Mouse (Mus musculus): ENCODE measurements around the gene Zfp141. TPM values are rescaled to one million over a fixed set of nuclear protein-coding genes. Genes with fewer than 3 reads are reported as not detected.
"Not testable (repeated sequence)": the region's sequence is repeated elsewhere in the genome, so short reads cannot be mapped to it uniquely, and the experiment has no call there.

Zfp141 gene
- 13.6 and 13.9 TPM in 2 replicates for polyA plus RNA-seq (2014; fragmentation: Nextera tagmentation; extraction: Ambion mirVana)

GRCm38 (mm10) chr7:42505588-42505987 lies at the start of gene Zfp141:
Gene Zfp141, minus strand, starts transcription at chr7:42505740.
- H3K9ac ChIP-seq (ENCODE audit: low read length): peak within 1 kb of the TSS; percentile 68
- peak within 1 kb of the TSS; percentile 59 for H3K4me3 ChIP-seq (ENCODE audit: low read depth, low read length)
- H3K27ac ChIP-seq (ENCODE audit: low read depth, low read length): not testable (repeated sequence)

DNA sequence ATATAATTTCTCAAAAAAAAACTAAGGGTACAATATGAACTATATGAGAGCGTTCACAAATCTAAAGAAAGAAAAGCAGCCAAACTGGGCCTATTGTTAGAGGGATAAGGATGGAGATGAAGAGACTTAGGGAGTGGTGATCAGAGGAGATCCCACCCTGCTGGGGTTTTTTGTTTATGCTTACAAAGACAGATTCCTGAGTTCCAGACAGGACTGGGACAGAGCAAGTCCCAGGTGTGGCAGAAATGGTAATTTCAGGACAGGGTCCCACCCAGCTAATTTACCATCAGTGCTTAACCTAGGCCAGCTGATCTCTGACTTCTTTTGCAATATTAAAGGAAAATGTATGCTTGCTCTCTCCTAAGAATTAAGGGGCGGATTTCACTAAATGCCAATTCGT lies 46.2 kb upstream of the Zfp141 start:
- Histone ChIP-seq H3K4me2 (ENCODE audit: low read depth, low read length, severe bottlenecking) (no peak overlapping the region), H3K27ac (ENCODE audit: low read depth, low read length) (no peak overlapping the region), H3K36me3 (ENCODE audit: control insufficient read depth, insufficient read depth, low read length) (no peaks in the 10 kb centered on the region), H3K9ac (ENCODE audit: low read length) (no peak overlapping the region), H3K27me3 (ENCODE audit: control insufficient read depth, insufficient read depth, low read length) (no peaks in the 10 kb centered on the region), H3K4me3 (ENCODE audit: low read depth, low read length) (no peak overlapping the region), H3K4me1 (replicated peaks; ENCODE audit: control insufficient read depth, insufficient read depth, low read length) (no peaks in the 10 kb centered on the region), H3K9me3 (ENCODE audit: control insufficient read depth, low read length) (no peaks in the 10 kb centered on the region; the same call in none of the 2 replicates)
- DNase-seq (ENCODE audit: low spot score): no peak
- no peak for ATAC-seq (replicated peaks; ENCODE audit: low FRiP score)
- 86% methylated on average over 3 of the region's 3 CpGs for WGBS

More at GRCm38 (mm10) chr7:42505588-42505987, at the start of gene Zfp141:
- 3% methylated on average over 18 of the region's 18 CpGs for WGBS
- not testable (repeated sequence) for H3K36me3 ChIP-seq (ENCODE audit: control insufficient read depth, insufficient read depth, low read length); H3K9me3 ChIP-seq (ENCODE audit: control insufficient read depth, low read length); H3K27me3 ChIP-seq (ENCODE audit: control insufficient read depth, insufficient read depth, low read length); H3K4me1 ChIP-seq (replicated peaks; ENCODE audit: control insufficient read depth, insufficient read depth, low read length)
- DNase-seq (ENCODE audit: low spot score) (peak; percentile 88), ATAC-seq (replicated peaks; ENCODE audit: low FRiP score) (peak; percentile 93)
- H3K4me2 ChIP-seq (ENCODE audit: low read depth, low read length, severe bottlenecking): peak within 1 kb of the TSS; percentile 56

- H3K27me3 ChIP-seq (ENCODE audit: control insufficient read depth, insufficient read depth, low read length): no peaks in the 10 kb centered on the region
- DNase-seq (ENCODE audit: low spot score) (no peak), ATAC-seq (replicated peaks; ENCODE audit: low FRiP score) (peak; percentile 67)
- peaks cover 6% of the 10 kb centered on the region for H3K36me3 ChIP-seq (ENCODE audit: control insufficient read depth, insufficient read depth, low read length)
- no peaks in the 10 kb centered on the region for H3K4me1 ChIP-seq (replicated peaks; ENCODE audit: control insufficient read depth, insufficient read depth, low read length)
- WGBS: 4% methylated on average over 20 of the region's 20 CpGs
- no peak overlapping the region for H3K27ac ChIP-seq (ENCODE audit: low read depth, low read length)
- H3K4me3 ChIP-seq (ENCODE audit: low read depth, low read length): peak overlapping the region; percentile 59
- H3K9ac ChIP-seq (ENCODE audit: low read length): peak overlapping the region; percentile 68
- H3K4me2 ChIP-seq (ENCODE audit: low read depth, low read length, severe bottlenecking): peak overlapping the region; percentile 56
- H3K9me3 ChIP-seq (ENCODE audit: control insufficient read depth, low read length): no peaks in the 10 kb centered on the region; the same call in 1 of the 2 replicates
Measured at GRCm38 (mm10) chr7:42505186-42505585, 354 bp downstream of the Zfp141 start.

- DNase-seq (ENCODE audit: low spot score): no peak
- no peaks in the 10 kb centered on the region for H3K27me3 ChIP-seq (ENCODE audit: control insufficient read depth, insufficient read depth, low read length)
- ATAC-seq (replicated peaks; ENCODE audit: low FRiP score): no peak
- peaks cover 8% of the 10 kb centered on the region for H3K36me3 ChIP-seq (ENCODE audit: control insufficient read depth, insufficient read depth, low read length)
- WGBS: 95% methylated on average over 5 of the region's 5 CpGs
- H3K4me3 ChIP-seq (ENCODE audit: low read depth, low read length): no peak overlapping the region
- H3K9ac ChIP-seq (ENCODE audit: low read length): no peak overlapping the region
- H3K27ac ChIP-seq (ENCODE audit: low read depth, low read length): no peak overlapping the region
- H3K4me2 ChIP-seq (ENCODE audit: low read depth, low read length, severe bottlenecking): no peak overlapping the region
- H3K4me1 ChIP-seq (replicated peaks; ENCODE audit: control insufficient read depth, insufficient read depth, low read length): no peaks in the 10 kb centered on the region
- H3K9me3 ChIP-seq (ENCODE audit: control insufficient read depth, low read length): peaks cover 4% of the 10 kb centered on the region; the same call in 1 of the 2 replicates
Measured at GRCm38 (mm10) chr7:42498248-42498647, 7.3 kb downstream of the Zfp141 start.

DNA sequence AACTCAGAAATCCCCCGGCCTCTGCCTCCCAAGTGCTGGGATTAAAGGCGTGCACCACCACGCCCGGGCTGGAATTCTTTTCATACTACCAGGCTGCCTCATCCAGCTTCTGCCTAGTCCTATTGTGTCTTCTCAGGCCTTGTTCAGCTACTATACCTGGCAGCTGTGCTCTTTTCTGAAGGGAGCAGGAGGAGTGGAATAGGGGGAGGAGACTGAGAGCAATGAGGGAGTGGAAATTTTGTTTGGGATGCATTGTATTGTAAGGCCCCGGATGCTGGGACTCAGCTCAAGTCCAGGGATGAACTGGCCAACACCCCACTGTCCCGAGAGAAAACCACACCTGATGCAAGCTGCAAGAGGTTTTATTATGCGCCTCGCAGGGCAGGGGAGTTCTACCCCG lies 8.2 kb downstream of the Zfp141 start:
- ATAC-seq (replicated peaks; ENCODE audit: low FRiP score): no peak
- H3K9me3 ChIP-seq (ENCODE audit: control insufficient read depth, low read length): peaks cover 4% of the 10 kb centered on the region; the same call in 1 of the 2 replicates
- H3K4me3 ChIP-seq (ENCODE audit: low read depth, low read length): no peak overlapping the region
- H3K27ac ChIP-seq (ENCODE audit: low read depth, low read length): no peak overlapping the region
- no peak overlapping the region for H3K4me2 ChIP-seq (ENCODE audit: low read depth, low read length, severe bottlenecking)
- H3K4me1 ChIP-seq (replicated peaks; ENCODE audit: control insufficient read depth, insufficient read depth, low read length): no peaks in the 10 kb centered on the region
- H3K36me3 ChIP-seq (ENCODE audit: control insufficient read depth, insufficient read depth, low read length): peaks cover 8% of the 10 kb centered on the region
- no peaks in the 10 kb centered on the region for H3K27me3 ChIP-seq (ENCODE audit: control insufficient read depth, insufficient read depth, low read length)
- WGBS: 93% methylated on average over 9 of the region's 9 CpGs
- H3K9ac ChIP-seq (ENCODE audit: low read length): no peak overlapping the region
- DNase-seq (ENCODE audit: low spot score): no peak

- Histone ChIP-seq H3K4me3 (ENCODE audit: low read depth, low read length) (no peak overlapping the region), H3K27ac (ENCODE audit: low read depth, low read length) (no peak overlapping the region), H3K9me3 (ENCODE audit: control insufficient read depth, low read length) (peaks cover 4% of the 10 kb centered on the region; the same call in 1 of the 2 replicates), H3K4me1 (replicated peaks; ENCODE audit: control insufficient read depth, insufficient read depth, low read length) (no peaks in the 10 kb centered on the region), H3K27me3 (ENCODE audit: control insufficient read depth, insufficient read depth, low read length) (no peaks in the 10 kb centered on the region), H3K9ac (ENCODE audit: low read length) (no peak overlapping the region), H3K4me2 (ENCODE audit: low read depth, low read length, severe bottlenecking) (no peak overlapping the region), H3K36me3 (ENCODE audit: control insufficient read depth, insufficient read depth, low read length) (peaks cover 8% of the 10 kb centered on the region)
- WGBS: 91% methylated on average over 1 of the region's 1 CpGs
- DNase-seq (ENCODE audit: low spot score): no peak
- no peak for ATAC-seq (replicated peaks; ENCODE audit: low FRiP score)
Measured at GRCm38 (mm10) chr7:42496202-42496601, 9.3 kb downstream of the Zfp141 start.

- no peak for DNase-seq (ENCODE audit: low spot score)
- no peak overlapping the region for H3K4me3 ChIP-seq (ENCODE audit: low read depth, low read length)
Measured at GRCm38 (mm10) chr7:42490859-42491258, 14.7 kb downstream of the Zfp141 start.

DNA sequence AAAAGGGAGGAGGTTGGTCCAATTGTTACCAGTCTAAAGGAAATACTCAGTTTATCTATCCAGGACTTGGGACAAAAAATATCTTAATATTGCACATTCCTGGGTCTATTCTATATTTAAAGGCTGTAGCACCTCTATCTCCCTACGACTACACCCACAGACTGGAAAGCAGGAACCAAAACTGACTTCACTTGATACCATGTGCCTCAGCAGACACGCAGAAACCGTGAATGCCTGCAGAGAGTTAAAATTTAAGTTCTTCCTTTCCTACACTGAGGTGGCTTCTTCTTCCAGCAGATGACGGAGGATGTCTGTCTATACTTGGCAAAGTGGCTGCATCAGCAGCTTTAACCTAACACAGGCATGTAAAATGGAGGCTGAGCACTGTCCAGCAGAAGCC lies 15.2 kb downstream of the Zfp141 start:
- Histone ChIP-seq H3K9me3 (ENCODE audit: control insufficient read depth, low read length) (no peaks in the 10 kb centered on the region; the same call in 1 of the 2 replicates), H3K27me3 (ENCODE audit: control insufficient read depth, insufficient read depth, low read length) (no peaks in the 10 kb centered on the region), H3K9ac (ENCODE audit: low read length) (no peak overlapping the region), H3K4me2 (ENCODE audit: low read depth, low read length, severe bottlenecking) (no peak overlapping the region), H3K36me3 (ENCODE audit: control insufficient read depth, insufficient read depth, low read length) (peaks cover 4% of the 10 kb centered on the region; the same call in 1 of the 2 replicates), H3K27ac (ENCODE audit: low read depth, low read length) (no peak overlapping the region), H3K4me1 (replicated peaks; ENCODE audit: control insufficient read depth, insufficient read depth, low read length) (no peaks in the 10 kb centered on the region), H3K4me3 (ENCODE audit: low read depth, low read length) (no peak overlapping the region)
- ATAC-seq (replicated peaks; ENCODE audit: low FRiP score) (no peak), DNase-seq (ENCODE audit: low spot score) (no peak)
- 92% methylated on average over 4 of the region's 4 CpGs for WGBS

More at GRCm38 (mm10) chr7:42490859-42491258, 14.7 kb downstream of the Zfp141 start:
- H3K9me3 ChIP-seq (ENCODE audit: control insufficient read depth, low read length): peaks cover under 1% of the 10 kb centered on the region; the same call in 1 of the 2 replicates
- H3K27me3 ChIP-seq (ENCODE audit: control insufficient read depth, insufficient read depth, low read length): no peaks in the 10 kb centered on the region
- no peak overlapping the region for H3K9ac ChIP-seq (ENCODE audit: low read length)
- H3K27ac ChIP-seq (ENCODE audit: low read depth, low read length): no peak overlapping the region
- WGBS: 96% methylated on average over 5 of the region's 5 CpGs
- ATAC-seq (replicated peaks; ENCODE audit: low FRiP score): no peak
- H3K4me1 ChIP-seq (replicated peaks; ENCODE audit: control insufficient read depth, insufficient read depth, low read length): no peaks in the 10 kb centered on the region
- no peak overlapping the region for H3K4me2 ChIP-seq (ENCODE audit: low read depth, low read length, severe bottlenecking)
- peaks cover 4% of the 10 kb centered on the region; the same call in 1 of the 2 replicates for H3K36me3 ChIP-seq (ENCODE audit: control insufficient read depth, insufficient read depth, low read length)

- H3K27ac ChIP-seq (ENCODE audit: low read depth, low read length): no peak overlapping the region
- 65% methylated on average over 4 of the region's 4 CpGs for WGBS
- H3K9me3 ChIP-seq (ENCODE audit: control insufficient read depth, low read length): peaks cover 8% of the 10 kb centered on the region; the same call in 1 of the 2 replicates
- no peak overlapping the region for H3K9ac ChIP-seq (ENCODE audit: low read length)
- ATAC-seq (replicated peaks; ENCODE audit: low FRiP score) (no peak), DNase-seq (ENCODE audit: low spot score) (no peak)
- no peaks in the 10 kb centered on the region for H3K27me3 ChIP-seq (ENCODE audit: control insufficient read depth, insufficient read depth, low read length)
- no peak overlapping the region for H3K4me2 ChIP-seq (ENCODE audit: low read depth, low read length, severe bottlenecking)
- no peaks in the 10 kb centered on the region for H3K36me3 ChIP-seq (ENCODE audit: control insufficient read depth, insufficient read depth, low read length)
- no peak overlapping the region for H3K4me3 ChIP-seq (ENCODE audit: low read depth, low read length)
- H3K4me1 ChIP-seq (replicated peaks; ENCODE audit: control insufficient read depth, insufficient read depth, low read length): no peaks in the 10 kb centered on the region
Measured at GRCm38 (mm10) chr7:42454640-42455039, 50.9 kb downstream of the Zfp141 start.

Measured in forebrain, embryonic 11.5 days (tissue).